Mouse (Mus musculus) mammary gland, adult 2 months (tissue): Measurements from ENCODE around the gene Aqp3. TPM values are rescaled to one million over a fixed set of nuclear protein-coding genes. Genes with fewer than 3 reads are reported as not detected.

Source experiments
- polyA plus RNA-seq: library from polyadenylated mRNA; depleted of rRNA; stranded (reverse); fragments of >200 nt; gene quantifications from 2 replicates; pipeline ENCODE4 v1.2.3, GENCODE M21; 2012; ENCODE audit warnings: low replicate concordance; rRNA removed

Aqp3 gene
- 7.9 and 15.5 TPM in 2 replicates for polyA plus RNA-seq

GRCm38 (mm10) chr4:41097871-41098576, at the start of gene Aqp3:
Gene Aqp3 (minus strand): TSS chr4:41098183.

GRCm38 (mm10) chr4:41135711-41136453, 37.9 kb upstream of the Aqp3 start, which contains the start of gene Ube2r2:
Gene Ube2r2 (plus strand): TSS chr4:41135743.

GRCm38 (mm10) chr4:41124180-41124951, 26.4 kb upstream of the Aqp3 start, which contains the start of gene Nol6:
Gene Nol6 (minus strand): TSS chr4:41124455.

GRCm38 (mm10) chr4:41047524-41048271, 50.3 kb downstream of the Aqp3 start, which contains the start of gene Aqp7:
Gene Aqp7 (minus strand): TSS chr4:41048139.

Other genes with a start within 250 kb of the Aqp3 start
- 55.2 and 74.3 TPM in 2 replicates for gene B4galt1, start 244.2 kb downstream of the Aqp3 start, polyA plus RNA-seq
- 0.50 and 0.59 TPM in 2 replicates for gene Spink4, start 178.1 kb downstream of the Aqp3 start, polyA plus RNA-seq
- gene Bag1, start 149.9 kb downstream of the Aqp3 start, polyA plus RNA-seq: 70.0 and 309 TPM in 2 replicates
- gene Chmp5, start 149.8 kb downstream of the Aqp3 start, polyA plus RNA-seq: 7.5 and 15.8 TPM in 2 replicates
- 22.5 and 36.0 TPM in 2 replicates for gene Nfx1, start 127.3 kb downstream of the Aqp3 start, polyA plus RNA-seq
- 40.4 and 83.3 TPM in 2 replicates for gene Aqp7, start 50.0 kb downstream of the Aqp3 start, polyA plus RNA-seq
- 42.6 and 56.9 TPM in 2 replicates for gene Nol6, start 26.3 kb upstream of the Aqp3 start, polyA plus RNA-seq
- 42.3 and 49.3 TPM in 2 replicates for gene Ube2r2, start 37.6 kb upstream of the Aqp3 start, polyA plus RNA-seq
- 58.8 and 122 TPM in 2 replicates for gene Ubap2, start 177.0 kb upstream of the Aqp3 start, polyA plus RNA-seq
- gene Dcaf12, start 216.7 kb upstream of the Aqp3 start, polyA plus RNA-seq: 24.0 and 33.9 TPM in 2 replicates